Mouse (Mus musculus) NIH3T3 (cell line): ENCODE measurements around the gene Arhgap31.
"Not testable (repeated sequence)": the region's sequence is repeated elsewhere in the genome, so short reads cannot be mapped to it uniquely, and the experiment has no call there.

Experiments used
- DNase-seq: peaks from one replicate; pipeline ENCODE4 v3.0.0-alpha.2; 2012; ENCODE audit warnings: low read depth

Gene Arhgap31

DNA sequence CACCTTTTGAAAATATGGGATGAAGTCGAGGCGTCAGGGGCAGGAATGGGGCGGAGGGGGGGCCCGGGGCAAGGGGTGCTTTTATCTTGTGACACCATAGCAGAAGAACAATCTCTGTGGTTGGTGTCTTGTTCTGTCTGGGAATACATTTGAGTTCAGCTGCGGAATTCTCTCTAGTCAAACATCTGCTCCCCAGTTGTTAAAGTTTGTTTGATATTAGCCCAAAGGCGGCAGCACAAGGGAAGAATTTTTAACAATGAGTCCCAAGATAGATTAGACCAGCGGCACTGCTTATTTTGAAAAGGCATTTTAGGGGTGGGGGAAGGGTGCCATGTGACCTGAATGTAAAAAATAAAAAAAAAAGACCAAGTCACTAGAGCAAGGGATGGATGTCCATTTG is 30.0 kb downstream of the Arhgap31 start:
- DNase-seq: no peak

- DNase-seq: no peak
Observed at GRCm38 (mm10) chr16:38681313-38681712, 31.8 kb downstream of the Arhgap31 start.

DNA sequence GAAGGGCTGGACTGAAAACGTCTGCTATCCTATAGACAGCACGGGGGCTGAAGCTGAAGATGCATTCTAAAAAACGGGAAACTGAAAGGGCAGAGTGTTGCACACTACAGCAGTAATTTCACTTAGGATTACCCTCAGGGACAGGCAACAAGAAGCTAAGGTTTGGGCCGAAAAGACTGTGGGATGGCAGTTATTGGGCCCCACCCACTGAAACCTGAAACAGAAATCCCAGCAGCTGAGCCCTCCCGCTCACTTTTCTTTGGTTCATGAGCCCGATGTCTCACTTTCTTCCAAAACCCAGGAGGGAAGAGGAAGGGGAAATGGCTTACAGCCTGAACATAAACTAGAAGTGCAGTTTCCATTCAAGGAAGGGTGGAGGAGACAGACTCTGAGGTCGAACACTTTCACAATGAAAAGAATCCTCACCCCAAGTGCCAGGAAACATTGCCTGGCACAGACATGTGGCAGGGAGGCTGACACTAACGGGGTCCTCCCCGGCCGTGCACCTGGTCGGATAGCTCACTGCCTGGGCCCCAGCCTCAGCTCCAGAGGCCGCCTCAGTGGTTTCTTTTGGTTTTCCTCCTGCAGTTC is 33.5 kb downstream of the Arhgap31 start:
- peak; percentile 23 for DNase-seq

DNA sequence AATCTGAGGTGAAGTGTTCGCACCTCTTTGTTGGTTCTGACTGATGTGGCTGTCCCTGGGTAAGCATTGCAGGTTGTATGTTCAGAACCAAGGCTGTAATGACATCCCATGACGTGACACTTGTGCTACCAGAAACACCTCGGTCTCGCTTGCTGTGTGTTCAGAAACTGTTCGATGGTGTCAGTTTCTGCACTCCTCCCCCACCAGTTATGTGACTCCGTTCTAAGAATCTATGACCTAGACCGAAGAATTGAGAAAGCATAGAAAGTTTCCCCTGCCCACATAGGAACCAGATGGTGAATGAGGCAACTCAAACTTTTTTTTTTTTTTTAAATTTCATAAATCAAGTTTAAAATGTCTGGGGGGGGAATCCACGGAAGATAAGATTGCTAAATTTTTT is 34.2 kb downstream of the Arhgap31 start:
- no peak for DNase-seq

GRCm38 (mm10) chr16:38677941-38678340 is 35.1 kb downstream of the Arhgap31 start:
- not testable (repeated sequence) for DNase-seq

DNA sequence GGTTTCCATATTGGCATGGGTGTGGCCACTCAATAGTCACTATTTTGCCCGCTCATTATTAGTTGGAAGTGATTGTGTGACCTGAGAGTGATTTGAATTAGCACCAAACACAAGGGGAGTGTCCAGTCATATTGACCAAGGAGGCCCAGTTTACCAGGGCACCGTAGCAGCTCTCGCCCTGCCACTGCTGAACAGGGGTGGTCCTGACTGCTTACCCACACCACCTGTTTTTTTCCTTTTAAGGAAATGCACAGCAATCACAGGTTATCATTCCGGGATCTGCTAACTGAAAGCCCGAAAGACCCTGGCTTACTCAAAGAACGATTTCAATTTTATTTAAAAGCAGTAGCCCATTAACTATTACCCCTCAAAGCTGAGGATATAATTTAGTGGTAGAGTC is 35.9 kb downstream of the Arhgap31 start:
- DNase-seq: no peak

DNA sequence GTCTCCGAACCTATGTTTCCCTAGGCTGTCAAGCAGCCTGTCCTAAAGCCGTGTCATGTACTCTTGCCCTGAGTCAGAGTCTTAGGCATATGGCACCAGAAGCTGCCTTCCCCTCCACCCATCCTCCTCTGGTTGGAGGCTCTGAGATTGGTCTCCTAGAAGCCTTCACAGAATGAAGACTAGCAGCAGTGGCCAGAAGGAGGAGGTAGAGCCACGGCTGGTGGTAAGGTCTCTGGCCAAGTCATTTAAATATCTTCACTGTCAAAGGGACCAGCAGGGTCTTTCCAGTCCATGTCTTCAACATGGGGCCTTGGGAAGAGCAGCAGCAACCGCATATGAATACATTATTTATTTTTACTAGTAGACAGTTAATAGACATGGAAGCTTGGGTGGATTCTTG is 36.4 kb downstream of the Arhgap31 start:
- no peak for DNase-seq

- no peak for DNase-seq
Observed at GRCm38 (mm10) chr16:38675600-38676335, 37.3 kb downstream of the Arhgap31 start.

- DNase-seq: no peak
Observed at GRCm38 (mm10) chr16:38674891-38675290, 38.2 kb downstream of the Arhgap31 start.

DNA sequence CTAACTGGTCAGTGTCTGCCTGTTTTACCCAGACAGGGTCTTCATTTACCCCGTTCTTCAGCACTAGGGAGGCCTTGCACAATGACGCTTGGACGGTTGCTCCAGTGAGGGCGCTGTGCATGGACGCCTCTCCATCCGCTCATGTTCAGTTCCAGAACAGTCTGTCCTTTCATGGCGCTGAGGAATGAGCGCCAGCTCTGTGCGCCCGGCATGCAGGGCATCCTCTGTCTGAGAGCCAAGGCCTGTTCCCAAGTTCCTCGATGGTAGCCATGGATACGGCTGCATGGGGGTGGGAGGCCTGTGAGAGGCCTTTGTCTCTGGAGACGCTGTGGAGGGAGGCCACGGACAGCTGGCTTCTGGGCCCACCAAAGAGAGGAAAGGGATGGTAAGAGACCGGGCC is 39.6 kb downstream of the Arhgap31 start:
- no peak for DNase-seq

DNA sequence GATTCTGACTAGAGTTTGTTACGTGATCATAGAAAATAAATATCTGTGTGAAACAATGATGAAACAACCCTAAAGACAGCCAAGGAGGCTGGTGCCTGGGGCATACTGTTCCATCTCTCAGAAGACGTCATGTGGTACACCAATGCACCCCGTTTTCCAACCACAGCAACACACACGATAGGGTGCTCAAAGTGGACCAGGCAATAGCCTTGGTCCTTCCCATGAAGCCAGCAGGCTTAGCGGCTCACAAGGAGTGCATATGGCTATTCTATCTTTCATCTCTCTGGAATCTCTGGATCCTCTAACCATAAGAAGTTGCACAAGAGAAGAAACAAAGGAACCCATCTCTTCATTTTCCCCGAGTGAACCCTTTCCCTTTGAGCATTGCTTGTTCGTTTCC is 40.1 kb downstream of the Arhgap31 start:
- no peak for DNase-seq

DNA sequence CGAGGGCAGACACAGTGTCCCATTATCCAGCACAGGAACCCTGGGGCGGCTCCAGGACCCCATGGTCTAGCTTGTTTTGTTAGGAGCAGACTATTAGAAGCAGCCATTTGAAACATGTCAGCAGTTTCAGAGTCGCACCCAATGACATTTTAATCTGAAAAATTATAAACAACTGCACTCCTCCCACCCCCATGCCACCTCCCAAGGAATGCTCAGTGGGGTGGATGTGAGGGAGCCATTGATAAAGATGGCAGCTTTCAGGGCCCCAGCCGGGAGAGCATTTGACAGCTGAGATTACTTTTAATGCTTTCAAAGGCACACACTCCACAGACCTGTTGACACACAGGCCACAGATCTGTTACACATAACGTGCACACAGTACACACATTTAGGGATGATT is 40.7 kb downstream of the Arhgap31 start:
- DNase-seq: no peak

- DNase-seq: no peak
Observed at GRCm38 (mm10) chr16:38670621-38671390, 42.3 kb downstream of the Arhgap31 start.

- no peak for DNase-seq
Observed at GRCm38 (mm10) chr16:38668871-38669675, 44.0 kb downstream of the Arhgap31 start.

DNA sequence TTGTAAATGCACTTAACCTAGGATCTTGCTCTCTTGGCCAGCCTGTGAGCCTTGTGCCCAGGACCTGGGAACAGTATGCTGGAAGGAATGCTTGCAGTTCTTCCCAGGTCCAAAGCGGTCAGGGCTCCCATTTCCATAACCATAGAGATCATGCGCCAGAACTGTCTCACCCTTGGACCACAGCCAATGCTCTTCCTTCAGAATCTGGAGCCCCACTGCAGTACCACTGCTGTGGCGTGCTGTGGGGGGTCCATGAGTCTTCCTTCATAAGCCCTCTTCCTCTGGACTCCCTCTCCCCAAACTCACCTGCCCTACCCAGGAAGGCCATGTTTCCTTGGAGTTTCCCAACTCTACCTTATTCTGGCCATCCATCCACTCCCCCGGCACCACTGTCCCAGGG is 46.6 kb downstream of the Arhgap31 start:
- no peak for DNase-seq

DNA sequence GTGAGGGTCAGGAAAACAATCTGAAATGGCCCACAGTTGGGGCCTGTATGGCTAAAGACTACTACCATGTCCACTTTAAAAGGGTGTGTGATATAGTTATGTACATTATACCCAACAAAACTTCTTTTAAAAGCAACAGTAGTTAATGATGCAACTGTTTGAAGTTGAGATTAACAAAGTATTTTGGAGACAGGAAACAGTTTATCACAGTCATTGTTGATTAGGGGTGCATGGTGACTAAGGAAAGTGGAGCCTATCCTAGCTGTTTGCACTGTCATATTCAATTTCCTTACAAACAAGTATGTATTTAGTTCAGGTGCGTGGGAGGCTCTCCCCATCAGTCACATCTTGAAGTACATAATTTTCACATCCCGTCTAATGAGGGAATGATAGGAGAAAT is 47.1 kb downstream of the Arhgap31 start:
- no peak for DNase-seq

DNA sequence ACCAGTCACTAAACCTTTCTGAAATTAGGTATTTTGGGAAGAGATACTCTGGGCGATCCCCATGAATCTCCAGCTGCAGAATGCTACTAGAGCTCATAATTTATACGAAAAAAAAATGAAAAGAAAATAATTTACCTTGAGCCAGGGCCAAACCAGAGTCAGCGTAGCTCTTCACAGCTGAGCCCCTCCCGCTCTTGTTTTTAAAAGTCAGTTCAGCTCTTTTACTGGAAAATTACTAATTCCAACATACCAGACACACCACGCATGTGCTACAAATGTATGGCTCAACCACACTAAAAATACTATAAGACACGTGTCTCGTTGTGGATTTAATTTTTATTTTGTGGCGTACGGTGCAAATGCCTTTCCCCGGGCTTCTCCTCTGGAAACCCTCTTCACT is 50.5 kb downstream of the Arhgap31 start:
- DNase-seq: no peak

GRCm38 (mm10) chr16:38654308-38654707 is 58.8 kb downstream of the Arhgap31 start:
- DNase-seq: no peak

DNA sequence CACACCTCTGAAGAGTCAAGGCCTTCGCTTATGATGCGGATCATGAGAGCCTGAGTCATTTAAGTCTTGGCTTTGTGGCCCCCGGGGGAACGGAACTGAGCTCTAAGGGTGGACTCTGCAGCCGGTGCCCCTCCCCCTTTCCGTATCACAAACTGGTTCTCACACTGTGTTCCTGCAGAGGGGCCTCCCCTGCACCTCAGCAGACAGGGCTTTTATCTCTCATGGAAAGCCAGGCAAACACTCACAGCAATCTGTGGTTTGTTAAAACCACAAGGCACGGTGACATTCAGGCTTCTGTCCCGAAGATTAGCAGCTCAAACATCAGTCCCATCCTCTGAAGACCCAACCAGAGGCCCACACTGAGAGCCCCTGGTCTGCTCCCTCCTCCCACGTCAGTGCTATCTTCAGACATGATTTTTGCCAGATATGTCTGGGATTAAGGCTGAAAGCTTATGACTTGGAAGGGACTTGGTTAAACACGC is 59.6 kb downstream of the Arhgap31 start:
- DNase-seq: no peak

DNA sequence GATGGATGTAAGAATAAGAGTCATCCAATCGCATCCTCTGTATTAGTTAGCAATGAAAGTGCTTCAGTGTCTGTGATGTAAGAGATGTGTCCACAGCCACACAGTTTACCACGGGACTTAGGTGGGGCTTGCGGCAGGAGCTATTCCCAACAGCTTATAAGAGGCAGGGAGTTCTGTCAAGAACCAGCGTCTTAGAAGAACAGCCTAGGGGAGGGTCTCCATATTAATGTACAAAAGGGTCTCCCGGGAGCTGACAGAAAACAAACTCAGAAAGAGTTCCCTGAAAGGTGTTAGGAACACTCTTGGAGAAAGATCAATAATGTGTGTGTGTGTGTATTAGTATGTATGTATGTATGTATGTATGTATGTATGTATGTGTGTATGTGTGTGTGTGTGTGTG is 60.4 kb downstream of the Arhgap31 start:
- DNase-seq: no peak

- peak; percentile 15 for DNase-seq
Observed at GRCm38 (mm10) chr16:38651721-38652231, 61.3 kb downstream of the Arhgap31 start.

- DNase-seq: no peak
Observed at GRCm38 (mm10) chr16:38651306-38651705, 61.8 kb downstream of the Arhgap31 start.
